Mouse (Mus musculus) c-Kit-positive CD71-negative TER-119-negative erythroid progenitor cells, embryonic 14.5 days (primary cell): ENCODE results near the gene Slc35b4.

Experiments used
- DNase-seq: peaks from one replicate; pipeline ENCODE4 v3.0.0-alpha.2; 2013; ENCODE audit warnings: low read depth

Slc35b4 gene

DNA sequence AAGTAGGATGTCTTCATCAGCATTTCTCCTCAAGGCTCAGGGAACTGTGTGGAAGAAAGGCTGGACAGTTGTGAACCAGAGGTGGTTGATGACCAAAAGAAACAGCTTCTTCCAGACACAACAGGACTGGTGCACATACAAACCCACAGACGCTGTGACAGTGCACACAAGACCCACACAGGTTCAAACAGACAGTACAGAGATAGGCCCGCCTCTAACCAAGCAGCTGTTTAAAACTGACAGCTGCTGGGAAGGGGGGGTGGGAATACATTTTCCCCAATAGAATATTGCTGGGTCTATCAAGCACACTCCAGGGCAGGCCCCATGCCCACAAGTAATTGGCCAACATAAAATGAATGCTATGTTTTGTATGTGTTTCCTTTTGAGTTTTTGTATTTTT lies 52.5 kb downstream of the Slc35b4 start:
- DNase-seq, result no peak

DNA sequence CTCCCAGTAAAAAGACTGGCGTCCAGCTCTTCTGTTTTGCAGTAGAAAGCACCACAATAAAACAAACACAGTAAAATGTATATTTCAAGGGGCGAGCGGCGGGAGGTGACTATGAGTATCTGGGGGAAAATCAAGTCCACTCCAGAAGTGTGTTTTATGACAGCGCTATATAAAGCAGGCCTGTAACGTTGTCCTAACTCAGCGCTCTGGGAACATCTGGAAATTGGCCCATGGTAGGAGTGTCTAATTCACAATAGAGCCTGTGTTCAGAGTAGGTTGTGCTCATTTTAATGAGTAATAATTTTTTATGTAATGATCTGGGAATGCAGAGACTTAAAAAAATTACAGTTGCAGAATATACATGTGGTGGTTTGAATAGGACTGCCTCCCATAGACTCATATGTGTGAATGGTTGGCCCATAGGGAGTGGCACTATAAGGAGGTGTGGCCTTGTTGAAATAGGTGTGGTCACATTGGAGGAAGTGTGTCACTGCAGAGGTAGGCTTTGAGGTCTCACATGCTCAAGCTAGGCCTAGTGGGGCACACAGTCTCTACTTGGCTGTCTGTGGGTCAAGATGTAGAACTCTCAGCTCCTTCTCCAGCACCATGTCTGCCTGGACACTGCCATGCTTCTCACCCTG lies 60.0 kb downstream of the Slc35b4 start:
- DNase-seq, result no peak

DNA sequence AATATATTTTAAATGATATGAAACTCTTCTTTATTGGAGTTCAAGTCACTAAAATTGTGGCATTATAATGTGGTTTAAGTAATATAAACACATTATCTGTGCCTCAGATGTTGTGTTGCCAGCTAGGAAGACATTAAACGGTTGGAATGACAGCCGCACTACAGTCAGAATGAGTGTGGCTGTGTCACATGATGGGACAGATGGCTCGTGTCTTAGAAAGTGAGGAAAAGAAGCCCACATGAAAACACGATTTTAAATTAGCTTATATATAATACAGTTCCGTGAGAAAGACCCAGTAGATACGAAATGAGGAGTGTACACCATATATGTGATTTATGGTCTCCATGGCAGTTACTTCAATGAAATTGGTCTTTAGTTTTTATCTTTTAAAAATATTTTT lies 65.5 kb downstream of the Slc35b4 start:
- DNase-seq, result no peak

DNA sequence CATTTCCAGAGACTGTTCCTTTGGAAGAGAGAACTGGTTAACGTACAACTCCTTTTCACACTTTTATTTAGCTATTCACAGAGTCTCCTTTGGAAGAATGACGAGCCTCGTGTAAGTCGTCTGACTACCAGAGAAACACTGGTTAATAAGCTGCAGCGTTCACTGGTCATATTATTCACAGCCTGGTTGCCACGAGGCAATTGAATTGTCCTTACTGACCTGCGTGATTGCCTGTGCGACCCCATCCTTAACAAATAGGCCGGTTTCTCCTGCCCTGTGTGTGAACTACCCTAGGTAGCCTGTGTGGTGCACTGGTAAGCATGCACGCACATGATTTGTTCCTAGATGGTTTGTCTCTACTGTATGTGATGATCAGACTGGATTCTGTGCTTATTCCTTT lies 66.3 kb downstream of the Slc35b4 start:
- no peak for DNase-seq
